Mouse (Mus musculus): Measurements from ENCODE around the gene Haghl. TPM values are rescaled to one million over a fixed set of nuclear protein-coding genes. Genes with fewer than 3 reads are reported as not detected.
A peak's percentile ranks its signal among the peaks of the same experiment; 100 is the strongest.

Haghl gene
- polyA plus RNA-seq, 1 experiment from 2014 or later, result 169 TPM

DNA sequence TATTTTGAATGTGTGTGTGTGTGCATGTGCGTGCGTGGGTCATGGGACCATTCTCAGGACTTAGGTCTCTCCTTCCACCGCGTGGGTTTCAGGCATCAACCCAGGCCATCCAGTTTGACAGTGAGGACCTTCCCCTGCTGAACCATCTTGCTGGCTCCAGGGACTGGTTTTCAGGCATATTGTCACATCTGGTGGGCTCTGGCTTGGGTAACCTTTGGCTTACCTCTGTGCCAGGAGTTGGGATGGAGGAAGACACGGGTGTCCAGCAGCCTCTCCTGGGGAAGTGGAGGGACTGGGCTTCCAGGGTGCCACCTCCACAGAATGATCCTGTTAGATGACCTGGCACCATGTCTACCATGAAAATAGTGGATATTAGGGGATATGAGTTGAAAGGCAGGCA lies 7.5 kb downstream of the Haghl start:
- peaks cover 11% of the 10 kb centered on the region for H3K4me1 ChIP-seq (ENCODE audit: control insufficient read depth, insufficient read depth, low read depth, low read length)
- H3K27me3 ChIP-seq (replicated peaks; ENCODE audit: control insufficient read depth, insufficient read depth, low read length), result no peaks in the 10 kb centered on the region
- no peaks in the 10 kb centered on the region for H3K9me3 ChIP-seq (ENCODE audit: control insufficient read depth, low read length)
- WGBS, result 94% methylated on average over 5 of the region's 5 CpGs
- H3K36me3 ChIP-seq (ENCODE audit: control insufficient read depth, insufficient read depth, low read length), result peaks cover 22% of the 10 kb centered on the region
- no peak overlapping the region for H3K27ac ChIP-seq (ENCODE audit: low read depth, low read length)
- no peak for ATAC-seq
- no peak overlapping the region for H3K4me3 ChIP-seq (ENCODE audit: low read length)
- no peak overlapping the region for H3K9ac ChIP-seq (ENCODE audit: low read depth, low read length)
- H3K4me2 ChIP-seq (ENCODE audit: low read length), result no peak overlapping the region

DNA sequence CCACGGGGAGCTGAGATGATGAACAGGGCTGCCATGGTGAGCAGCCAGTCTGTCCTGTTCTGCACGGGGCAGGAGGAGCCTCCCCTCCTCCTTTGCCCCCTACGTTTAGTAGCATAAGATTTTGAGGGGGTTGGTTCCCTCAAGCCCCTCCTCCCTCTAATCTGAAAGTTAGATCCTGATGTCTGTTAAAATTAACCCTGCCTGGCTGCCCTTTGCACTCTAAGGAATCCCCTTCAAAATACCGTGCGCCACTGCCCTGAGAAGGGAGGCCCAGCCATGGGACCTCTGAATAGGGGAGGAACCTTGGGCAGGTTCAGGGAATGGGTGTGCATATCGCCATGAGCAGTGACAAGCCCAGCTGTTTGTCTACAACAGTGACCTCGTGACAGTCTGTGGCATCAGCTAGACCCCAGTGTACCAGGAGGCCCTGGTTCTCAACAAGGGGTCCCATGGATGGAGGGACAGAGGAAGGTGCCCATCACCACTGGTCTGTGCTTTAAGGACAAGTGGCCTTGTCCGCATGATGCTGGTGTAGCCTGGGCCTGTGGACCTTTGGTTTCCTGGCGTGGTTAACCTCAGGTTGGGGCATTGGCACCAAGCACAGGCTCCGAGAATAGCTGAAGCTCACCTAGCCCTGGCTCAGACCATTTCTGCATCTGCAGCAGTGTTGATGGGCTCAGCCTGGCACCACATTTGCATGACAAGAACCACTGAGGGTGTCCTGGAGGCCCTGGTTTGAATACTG lies 10.0 kb downstream of the Haghl start:
- Histone ChIP-seq H3K27ac (ENCODE audit: low read depth, low read length) (no peak overlapping the region), H3K9ac (ENCODE audit: low read depth, low read length) (no peak overlapping the region), H3K36me3 (ENCODE audit: control insufficient read depth, insufficient read depth, low read length) (peaks cover 8% of the 10 kb centered on the region; the same call in 1 of the 2 replicates), H3K27me3 (replicated peaks; ENCODE audit: control insufficient read depth, insufficient read depth, low read length) (no peaks in the 10 kb centered on the region), H3K9me3 (ENCODE audit: control insufficient read depth, low read length) (no peaks in the 10 kb centered on the region), H3K4me3 (ENCODE audit: low read length) (no peak overlapping the region), H3K4me1 (ENCODE audit: control insufficient read depth, insufficient read depth, low read depth, low read length) (peaks cover 7% of the 10 kb centered on the region), H3K4me2 (ENCODE audit: low read length) (no peak overlapping the region)
- WGBS, result 84% methylated on average over 10 of the region's 10 CpGs
- no peak for ATAC-seq

DNA sequence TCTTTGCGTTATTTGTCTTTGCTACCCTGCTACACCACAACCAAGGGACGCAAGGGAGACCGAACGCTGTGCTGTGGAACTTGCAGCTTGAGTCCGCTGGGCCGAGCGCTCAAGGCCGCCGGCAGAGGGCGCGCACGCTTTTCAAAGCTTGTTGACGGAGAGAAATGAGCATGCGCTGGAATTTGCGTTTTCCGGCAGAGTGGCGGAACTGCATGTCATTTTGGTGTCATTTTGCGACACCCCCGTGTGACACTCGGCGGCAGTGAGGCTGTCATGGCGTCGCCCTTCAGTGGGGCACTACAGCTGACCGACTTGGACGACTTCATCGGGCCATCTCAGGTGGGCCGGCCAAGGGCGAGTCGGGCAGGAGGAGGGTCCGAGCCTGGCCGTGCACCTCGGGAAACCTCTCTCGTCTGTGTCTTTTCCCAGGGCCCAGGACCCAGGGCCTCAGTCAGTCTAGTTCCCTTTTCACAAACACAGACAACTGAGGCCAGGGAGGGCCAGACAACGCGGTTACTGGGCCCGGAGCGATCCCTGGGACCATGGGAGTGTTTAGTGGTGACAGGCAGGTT lies 11.8 kb downstream of the Haghl start, which contains the start of gene Narfl:
TSS of gene Narfl (plus strand) at position 228 of the 572 bp plus-strand sequence.
- peak within 1 kb of the TSS; percentile 69 for H3K4me2 ChIP-seq (ENCODE audit: low read length)
- peak within 1 kb of the TSS; percentile 75 for H3K9ac ChIP-seq (ENCODE audit: low read depth, low read length)
- H3K36me3 ChIP-seq (ENCODE audit: control insufficient read depth, insufficient read depth, low read length), result no peaks in the 10 kb centered on the region
- H3K4me1 ChIP-seq (ENCODE audit: control insufficient read depth, insufficient read depth, low read depth, low read length), result peaks cover 7% of the 10 kb centered on the region
- no peak within 1 kb of the TSS for H3K27ac ChIP-seq (ENCODE audit: low read depth, low read length)
- peak; percentile 89 for ATAC-seq
- peak within 1 kb of the TSS; percentile 62 for H3K4me3 ChIP-seq (ENCODE audit: low read length)
- under 1% methylated on average over 37 of the region's 37 CpGs for WGBS
- H3K27me3 ChIP-seq (replicated peaks; ENCODE audit: control insufficient read depth, insufficient read depth, low read length), result no peaks in the 10 kb centered on the region; the same call in 1 of the 2 replicates
- no peaks in the 10 kb centered on the region for H3K9me3 ChIP-seq (ENCODE audit: control insufficient read depth, low read length)

DNA sequence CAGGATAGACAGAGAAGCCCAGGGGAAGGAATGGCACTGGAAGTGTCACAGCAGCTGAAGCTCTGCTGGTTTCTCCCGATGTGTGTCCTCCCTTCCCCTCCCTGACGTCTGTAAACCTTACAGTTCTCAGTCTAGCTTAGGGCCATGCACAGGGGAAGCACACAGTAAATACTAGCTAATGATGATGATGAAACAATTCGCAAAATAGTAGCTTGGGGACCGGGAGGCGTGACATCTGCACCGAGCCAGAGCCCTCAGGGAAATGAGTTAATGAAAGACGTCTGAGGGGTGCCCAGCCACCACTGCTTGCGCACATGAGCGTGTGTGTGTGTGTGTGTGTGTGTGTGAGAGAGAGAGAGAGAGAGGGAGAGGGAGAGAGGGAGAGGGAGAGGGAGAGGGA lies 16.1 kb downstream of the Haghl start:
- ATAC-seq, result no peak
- Histone ChIP-seq H3K36me3 (ENCODE audit: control insufficient read depth, insufficient read depth, low read length) (no peaks in the 10 kb centered on the region), H3K4me3 (ENCODE audit: low read length) (no peak overlapping the region), H3K9ac (ENCODE audit: low read depth, low read length) (no peak overlapping the region), H3K27ac (ENCODE audit: low read depth, low read length) (no peak overlapping the region), H3K4me2 (ENCODE audit: low read length) (no peak overlapping the region), H3K4me1 (ENCODE audit: control insufficient read depth, insufficient read depth, low read depth, low read length) (peaks cover 4% of the 10 kb centered on the region), H3K27me3 (replicated peaks; ENCODE audit: control insufficient read depth, insufficient read depth, low read length) (no peaks in the 10 kb centered on the region; the same call in none of the 2 replicates), H3K9me3 (ENCODE audit: control insufficient read depth, low read length) (no peaks in the 10 kb centered on the region)
- 44% methylated on average over 9 of the region's 9 CpGs for WGBS

DNA sequence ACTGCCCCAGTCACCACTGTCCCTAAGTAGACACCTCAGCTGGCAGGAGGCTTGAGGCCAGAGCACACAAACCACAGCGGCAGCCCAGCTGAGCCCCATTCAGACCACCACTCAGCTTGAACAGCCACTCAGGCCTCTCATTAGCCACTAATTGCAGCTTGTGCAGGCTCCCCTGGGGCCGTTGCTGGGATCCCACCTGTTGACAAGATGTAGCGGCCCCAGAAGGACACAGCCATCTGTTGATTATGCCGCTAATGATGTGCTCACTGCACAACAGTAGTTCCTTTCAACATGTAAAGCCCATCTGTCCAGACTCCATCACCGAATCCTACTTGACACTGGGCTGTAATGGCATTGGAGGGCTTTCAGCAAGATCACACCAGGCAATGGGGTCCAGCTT lies 19.6 kb downstream of the Haghl start:
- H3K9me3 ChIP-seq (ENCODE audit: control insufficient read depth, low read length), result no peaks in the 10 kb centered on the region
- no peak overlapping the region for H3K27ac ChIP-seq (ENCODE audit: low read depth, low read length)
- H3K4me3 ChIP-seq (ENCODE audit: low read length), result no peak overlapping the region
- no peaks in the 10 kb centered on the region for H3K36me3 ChIP-seq (ENCODE audit: control insufficient read depth, insufficient read depth, low read length)
- no peak for ATAC-seq
- H3K9ac ChIP-seq (ENCODE audit: low read depth, low read length), result no peak overlapping the region
- no peaks in the 10 kb centered on the region for H3K4me1 ChIP-seq (ENCODE audit: control insufficient read depth, insufficient read depth, low read depth, low read length)
- H3K27me3 ChIP-seq (replicated peaks; ENCODE audit: control insufficient read depth, insufficient read depth, low read length), result no peaks in the 10 kb centered on the region; the same call in none of the 2 replicates
- H3K4me2 ChIP-seq (ENCODE audit: low read length), result no peak overlapping the region
- 28% methylated on average over 5 of the region's 5 CpGs for WGBS

DNA sequence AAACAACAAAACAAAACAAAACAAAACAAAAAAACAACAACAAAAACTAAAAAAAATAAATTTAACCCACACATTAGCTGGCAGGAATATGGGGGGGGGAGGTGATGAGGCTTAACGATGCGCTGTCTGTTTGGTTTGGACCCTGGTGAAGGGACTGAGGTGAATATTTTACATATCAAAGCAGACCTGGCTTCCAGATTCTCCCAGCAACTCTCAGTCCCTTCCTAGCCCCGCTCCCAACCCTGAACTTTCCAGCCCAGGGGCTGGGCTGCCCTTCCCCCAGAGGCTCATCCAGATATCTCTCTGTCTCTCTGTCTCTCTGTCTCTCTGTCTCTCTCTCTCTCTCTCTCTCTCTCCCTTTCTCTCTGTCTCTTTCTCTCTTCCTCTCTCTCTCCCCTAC lies 22.9 kb downstream of the Haghl start:
- no peak overlapping the region for H3K27ac ChIP-seq (ENCODE audit: low read depth, low read length)
- no peaks in the 10 kb centered on the region for H3K9me3 ChIP-seq (ENCODE audit: control insufficient read depth, low read length)
- no peak for ATAC-seq
- no peak overlapping the region for H3K4me2 ChIP-seq (ENCODE audit: low read length)
- 37% methylated on average over 3 of the region's 3 CpGs for WGBS
- no peaks in the 10 kb centered on the region; the same call in none of the 2 replicates for H3K27me3 ChIP-seq (replicated peaks; ENCODE audit: control insufficient read depth, insufficient read depth, low read length)
- no peaks in the 10 kb centered on the region for H3K36me3 ChIP-seq (ENCODE audit: control insufficient read depth, insufficient read depth, low read length)
- no peaks in the 10 kb centered on the region for H3K4me1 ChIP-seq (ENCODE audit: control insufficient read depth, insufficient read depth, low read depth, low read length)
- H3K4me3 ChIP-seq (ENCODE audit: low read length), result no peak overlapping the region
- H3K9ac ChIP-seq (ENCODE audit: low read depth, low read length), result no peak overlapping the region

DNA sequence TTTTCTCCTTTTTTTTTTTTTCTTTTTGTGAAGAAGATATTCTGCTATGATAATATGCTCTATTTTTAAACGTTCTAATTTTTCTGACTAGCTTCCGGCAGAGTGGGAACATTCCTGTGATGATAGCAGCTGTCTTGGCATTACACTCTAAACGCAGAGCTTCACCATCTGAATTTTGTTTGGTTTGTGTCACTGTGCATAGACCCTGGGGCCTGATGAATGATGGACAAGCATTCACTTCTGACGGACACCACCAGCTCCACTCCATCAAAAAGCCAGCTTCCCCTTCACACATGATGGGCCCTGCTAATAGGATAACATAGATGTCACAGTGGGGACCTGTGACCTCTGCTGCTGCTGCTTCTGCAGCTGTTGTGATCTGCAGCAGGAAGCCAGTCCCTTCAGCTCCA lies 23.9 kb downstream of the Haghl start:
- H3K4me2 ChIP-seq (ENCODE audit: low read length), result no peak overlapping the region
- no peaks in the 10 kb centered on the region for H3K27me3 ChIP-seq (replicated peaks; ENCODE audit: control insufficient read depth, insufficient read depth, low read length)
- no peak overlapping the region for H3K27ac ChIP-seq (ENCODE audit: low read depth, low read length)
- H3K36me3 ChIP-seq (ENCODE audit: control insufficient read depth, insufficient read depth, low read length), result no peaks in the 10 kb centered on the region
- no peak overlapping the region for H3K4me3 ChIP-seq (ENCODE audit: low read length)
- H3K4me1 ChIP-seq (ENCODE audit: control insufficient read depth, insufficient read depth, low read depth, low read length), result no peaks in the 10 kb centered on the region
- H3K9ac ChIP-seq (ENCODE audit: low read depth, low read length), result no peak overlapping the region
- no peaks in the 10 kb centered on the region for H3K9me3 ChIP-seq (ENCODE audit: control insufficient read depth, low read length)
- WGBS, result 35% methylated on average over 4 of the region's 4 CpGs
- no peak for ATAC-seq

DNA sequence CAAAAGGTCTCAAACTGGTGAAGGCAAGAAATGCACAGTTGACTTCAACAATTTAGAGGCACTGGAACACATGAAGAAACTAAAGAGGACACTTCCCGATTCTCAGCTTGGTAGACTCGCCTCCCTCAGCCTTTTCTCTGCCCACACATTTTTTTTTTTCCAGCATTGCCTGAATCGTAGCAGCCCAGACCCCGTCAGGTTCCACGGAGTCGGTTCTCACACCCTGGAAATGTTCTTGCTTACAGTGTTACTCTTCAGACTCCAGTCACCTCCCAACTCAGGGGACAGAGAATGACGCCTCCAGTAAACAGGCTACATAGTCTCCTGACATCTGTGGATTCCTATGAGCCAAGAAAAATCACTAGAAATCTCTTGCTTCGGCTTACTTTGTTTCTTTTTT lies 25.3 kb downstream of the Haghl start:
- Histone ChIP-seq H3K9me3 (ENCODE audit: control insufficient read depth, low read length) (no peaks in the 10 kb centered on the region), H3K27ac (ENCODE audit: low read depth, low read length) (no peak overlapping the region), H3K4me2 (ENCODE audit: low read length) (no peak overlapping the region), H3K36me3 (ENCODE audit: control insufficient read depth, insufficient read depth, low read length) (no peaks in the 10 kb centered on the region), H3K27me3 (replicated peaks; ENCODE audit: control insufficient read depth, insufficient read depth, low read length) (no peaks in the 10 kb centered on the region), H3K9ac (ENCODE audit: low read depth, low read length) (no peak overlapping the region), H3K4me1 (ENCODE audit: control insufficient read depth, insufficient read depth, low read depth, low read length) (no peaks in the 10 kb centered on the region), H3K4me3 (ENCODE audit: low read length) (no peak overlapping the region)
- ATAC-seq, result no peak
- WGBS, result 80% methylated on average over 8 of the region's 8 CpGs

DNA sequence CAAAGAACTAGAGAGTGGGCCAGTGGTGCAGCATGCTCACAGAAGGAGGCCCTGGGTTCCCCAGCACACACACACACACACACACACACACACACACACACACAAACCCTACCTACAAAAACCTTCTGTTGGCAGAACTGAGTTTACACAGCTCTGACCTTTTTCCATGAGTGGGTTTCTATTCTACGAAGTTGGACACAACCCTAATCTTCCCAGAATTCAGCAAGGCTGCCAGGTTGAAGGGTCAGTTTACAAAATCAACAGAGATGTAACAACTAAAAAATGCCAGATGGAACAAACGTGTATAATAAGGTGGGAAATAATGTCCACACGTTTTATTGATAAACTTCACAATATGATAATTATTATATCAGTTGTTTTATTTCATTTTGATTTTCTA lies 27.8 kb downstream of the Haghl start:
- Histone ChIP-seq H3K36me3 (ENCODE audit: control insufficient read depth, insufficient read depth, low read length) (no peaks in the 10 kb centered on the region), H3K9me3 (ENCODE audit: control insufficient read depth, low read length) (no peaks in the 10 kb centered on the region), H3K4me3 (ENCODE audit: low read length) (no peak overlapping the region), H3K27me3 (replicated peaks; ENCODE audit: control insufficient read depth, insufficient read depth, low read length) (no peaks in the 10 kb centered on the region), H3K27ac (ENCODE audit: low read depth, low read length) (no peak overlapping the region), H3K4me2 (ENCODE audit: low read length) (no peak overlapping the region), H3K9ac (ENCODE audit: low read depth, low read length) (no peak overlapping the region), H3K4me1 (ENCODE audit: control insufficient read depth, insufficient read depth, low read depth, low read length) (no peaks in the 10 kb centered on the region)
- 80% methylated on average over 3 of the region's 3 CpGs for WGBS
- ATAC-seq, result no peak
